Mouse (Mus musculus): Measurements from ENCODE around the gene Notch3. TPM values are rescaled to one million over a fixed set of nuclear protein-coding genes. Genes with fewer than 3 reads are reported as not detected.

The Notch3 gene
- total RNA-seq, 1 experiment from 2014 or later: not detected

DNA sequence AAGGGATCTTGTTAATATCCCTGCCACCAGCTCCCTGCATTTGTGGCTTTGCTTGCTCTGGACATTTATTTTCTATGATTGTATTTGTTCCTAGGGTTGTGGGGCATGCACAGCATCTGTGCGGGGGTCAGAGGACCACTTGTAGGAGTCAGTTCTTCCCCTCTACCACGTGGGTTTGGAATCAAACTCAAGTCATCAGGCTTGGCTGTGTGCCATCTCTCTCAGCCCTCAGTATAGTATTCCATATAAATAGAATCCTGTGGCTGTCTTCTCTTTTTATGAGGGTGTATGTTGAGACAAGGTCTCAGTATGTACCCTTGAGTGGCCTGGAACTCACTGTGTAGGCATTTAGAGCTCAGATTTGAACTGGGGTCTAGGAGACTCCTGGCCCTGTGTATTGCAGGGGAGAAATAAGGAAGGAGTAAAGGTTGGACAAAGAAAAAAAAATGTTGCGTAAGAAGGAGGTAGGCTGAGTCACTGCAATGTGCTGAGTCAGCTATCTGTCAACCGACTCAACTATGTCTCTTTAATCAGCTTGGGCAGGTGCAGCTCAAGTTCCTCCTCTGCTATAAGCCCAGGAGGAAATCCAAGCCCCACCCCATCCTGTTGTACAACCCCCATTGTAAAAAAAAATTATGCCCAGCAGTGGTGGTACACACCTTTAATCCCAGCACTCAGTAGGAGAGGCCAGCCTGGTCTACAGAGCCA lies 3.0 kb upstream of the Notch3 start:
- ATAC-seq (replicated peaks; ENCODE audit: insufficient number of reproducible peaks, low FRiP score, low TSS enrichment, poor library complexity, severe bottlenecking): no peak

DNA sequence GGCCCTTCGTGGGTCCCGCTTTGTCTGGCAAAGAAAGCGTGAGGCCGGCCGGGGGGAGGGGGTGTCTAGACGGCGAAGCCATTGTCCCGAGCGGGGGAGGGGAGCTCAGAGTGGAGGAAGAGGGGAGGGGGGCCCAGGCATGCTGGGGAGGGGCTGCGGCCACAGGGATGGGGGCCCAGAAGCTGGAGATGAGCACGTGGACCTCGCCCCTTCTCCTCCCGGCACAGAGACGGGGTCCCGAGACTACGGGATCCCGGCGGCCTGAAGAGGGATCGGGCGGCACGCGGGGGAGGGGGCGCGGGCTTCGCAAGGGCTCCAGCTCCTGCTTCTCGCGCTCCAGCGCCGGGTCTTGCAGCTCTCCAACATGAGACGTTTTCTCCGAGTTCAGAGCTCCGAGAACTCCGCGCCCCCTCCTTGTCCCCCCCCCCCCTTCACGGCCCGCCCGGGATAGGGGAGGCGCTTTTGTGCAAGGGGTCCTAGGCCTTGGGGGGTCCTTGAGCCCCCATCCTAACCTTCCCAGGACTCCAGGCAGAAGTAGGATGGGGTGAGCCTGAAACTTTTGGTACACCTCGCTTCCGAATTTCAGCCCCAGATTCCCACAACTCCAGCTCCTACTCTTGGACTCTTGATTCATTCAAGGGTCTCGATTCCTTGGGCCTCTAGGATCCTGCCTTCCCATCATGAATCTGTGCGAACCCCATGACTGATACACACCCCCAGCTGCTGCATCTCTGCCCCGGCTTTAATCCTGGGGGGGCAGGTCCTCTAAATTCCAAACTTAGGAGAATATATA lies 653 bp downstream of the Notch3 start:
- no peak for ATAC-seq (replicated peaks; ENCODE audit: insufficient number of reproducible peaks, low FRiP score, low TSS enrichment, poor library complexity, severe bottlenecking)

- ATAC-seq (replicated peaks; ENCODE audit: insufficient number of reproducible peaks, low FRiP score, low TSS enrichment, poor library complexity, severe bottlenecking): no peak
Observed at GRCm38 (mm10) chr17:32165266-32165802, 1.3 kb downstream of the Notch3 start.

GRCm38 (mm10) chr17:32164780-32165179 lies 1.9 kb downstream of the Notch3 start:
- no peak for ATAC-seq (replicated peaks; ENCODE audit: insufficient number of reproducible peaks, low FRiP score, low TSS enrichment, poor library complexity, severe bottlenecking)

- ATAC-seq (replicated peaks; ENCODE audit: insufficient number of reproducible peaks, low FRiP score, low TSS enrichment, poor library complexity, severe bottlenecking): peak; percentile 45; the same call in 1 of the 2 replicates
Observed at GRCm38 (mm10) chr17:32163910-32164650, 2.6 kb downstream of the Notch3 start.

- ATAC-seq (replicated peaks; ENCODE audit: insufficient number of reproducible peaks, low FRiP score, low TSS enrichment, poor library complexity, severe bottlenecking): no peak
Observed at GRCm38 (mm10) chr17:32162112-32162850, 4.4 kb downstream of the Notch3 start.

GRCm38 (mm10) chr17:32160882-32161281 lies 5.8 kb downstream of the Notch3 start:
- no peak for ATAC-seq (replicated peaks; ENCODE audit: insufficient number of reproducible peaks, low FRiP score, low TSS enrichment, poor library complexity, severe bottlenecking)

DNA sequence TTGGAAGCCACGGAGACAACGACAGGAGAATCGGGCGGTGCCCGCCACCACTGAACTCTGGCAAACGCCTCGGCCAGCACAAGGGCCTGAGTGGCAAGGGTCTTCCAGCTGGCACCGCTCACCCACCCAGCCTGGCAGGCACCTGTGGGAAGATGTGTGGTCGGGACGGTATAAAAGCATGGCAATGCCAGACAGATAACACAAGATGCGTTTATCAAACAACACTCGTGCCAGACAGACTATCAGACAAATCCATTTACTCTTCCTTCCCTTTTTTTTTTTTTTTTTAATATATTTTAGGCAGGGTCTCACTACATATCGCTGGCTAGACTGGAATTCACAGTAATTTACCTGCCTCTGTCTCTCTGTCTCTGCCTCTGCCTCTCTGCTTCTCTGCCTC lies 7.8 kb downstream of the Notch3 start:
- ATAC-seq (replicated peaks; ENCODE audit: insufficient number of reproducible peaks, low FRiP score, low TSS enrichment, poor library complexity, severe bottlenecking): no peak

DNA sequence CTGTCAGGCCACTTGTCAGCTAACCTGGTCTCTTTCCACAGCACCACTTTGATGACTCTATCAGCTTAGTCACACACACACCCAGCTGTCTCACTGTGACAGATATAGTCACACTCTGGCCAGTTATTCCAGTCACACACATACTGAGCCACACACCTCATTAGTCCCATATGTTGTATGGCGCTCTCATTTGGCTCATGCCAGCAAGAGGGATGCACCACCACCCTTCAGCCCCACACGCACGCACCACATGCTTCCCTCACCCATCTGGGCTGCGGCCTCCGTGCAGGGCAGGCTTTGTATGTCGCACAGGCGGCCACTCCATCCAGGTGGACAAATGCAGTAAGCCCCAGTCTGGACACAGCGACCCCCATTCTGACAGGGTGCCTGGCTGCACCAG lies 19.9 kb downstream of the Notch3 start:
- no peak for ATAC-seq (replicated peaks; ENCODE audit: insufficient number of reproducible peaks, low FRiP score, low TSS enrichment, poor library complexity, severe bottlenecking)

DNA sequence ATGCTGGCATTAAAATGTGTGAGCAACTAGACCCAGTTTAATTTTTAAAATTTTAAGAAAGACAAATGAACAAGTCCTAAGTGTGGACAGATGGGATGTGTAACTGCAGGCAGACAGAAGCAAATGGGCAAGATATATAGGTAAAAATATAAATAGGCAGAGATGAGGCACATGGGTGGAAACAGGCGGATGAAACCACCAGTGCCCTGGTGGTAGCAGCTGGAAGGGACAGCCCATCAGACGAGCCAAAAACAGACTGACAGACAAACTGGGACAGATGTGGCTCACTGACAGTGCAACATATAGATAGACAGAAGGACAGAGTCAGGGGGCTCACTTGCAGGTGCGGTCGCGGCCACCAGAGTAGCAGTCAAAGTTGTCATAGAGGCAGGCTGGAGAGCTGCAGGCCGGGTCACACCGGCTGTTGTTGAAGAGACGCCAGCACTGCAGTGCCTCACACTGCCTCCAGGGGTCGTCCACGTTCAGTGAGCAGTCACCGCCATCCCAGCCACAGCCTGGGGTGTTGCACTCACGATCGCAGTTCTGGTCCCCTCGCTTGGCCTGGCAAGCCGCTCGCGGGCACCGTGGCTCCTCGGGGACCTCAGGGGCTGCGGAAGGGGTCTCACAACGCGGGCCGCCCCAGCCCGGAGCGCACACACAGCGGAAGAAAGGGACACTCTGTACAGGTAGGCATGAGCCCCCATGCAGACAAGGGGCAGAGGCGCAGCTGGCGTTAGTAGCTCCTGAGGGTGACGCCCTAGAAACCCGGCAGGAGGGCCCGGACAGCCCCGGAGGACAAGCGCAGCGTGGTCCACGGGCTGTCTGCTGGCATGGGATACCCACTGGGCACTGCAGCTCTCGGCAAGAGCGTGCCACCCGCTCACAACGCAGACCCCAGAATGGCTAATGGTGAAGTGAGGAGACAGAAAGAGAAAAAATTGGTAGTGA lies 23.5 kb downstream of the Notch3 start:
- peak; percentile 90 for ATAC-seq (replicated peaks; ENCODE audit: insufficient number of reproducible peaks, low FRiP score, low TSS enrichment, poor library complexity, severe bottlenecking)

DNA sequence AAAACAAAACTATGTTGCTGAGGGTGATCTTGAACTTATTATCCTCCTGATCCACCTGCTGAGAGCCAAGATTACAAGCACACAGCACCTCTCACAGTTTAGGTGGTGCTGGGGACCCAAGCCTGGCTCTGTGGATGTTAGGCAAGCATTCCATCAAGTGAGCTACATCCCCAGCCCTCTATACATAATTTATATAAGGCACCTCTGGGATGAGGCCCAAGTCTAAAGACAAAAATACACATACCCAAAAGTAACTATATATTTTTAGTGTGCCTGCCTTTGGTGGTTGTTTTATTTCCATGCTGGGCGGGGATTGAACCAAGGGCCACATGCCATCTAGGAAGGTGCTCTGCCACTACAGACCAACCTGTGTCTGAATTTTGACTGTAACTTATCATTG lies 24.4 kb downstream of the Notch3 start:
- no peak for ATAC-seq (replicated peaks; ENCODE audit: insufficient number of reproducible peaks, low FRiP score, low TSS enrichment, poor library complexity, severe bottlenecking)

- no peak for ATAC-seq (replicated peaks; ENCODE audit: insufficient number of reproducible peaks, low FRiP score, low TSS enrichment, poor library complexity, severe bottlenecking)
Observed at GRCm38 (mm10) chr17:32133375-32133774, 33.3 kb downstream of the Notch3 start.

GRCm38 (mm10) chr17:32132087-32132486 lies 34.6 kb downstream of the Notch3 start:
- ATAC-seq (replicated peaks; ENCODE audit: insufficient number of reproducible peaks, low FRiP score, low TSS enrichment, poor library complexity, severe bottlenecking): no peak

GRCm38 (mm10) chr17:32130506-32130905 lies 36.1 kb downstream of the Notch3 start:
- ATAC-seq (replicated peaks; ENCODE audit: insufficient number of reproducible peaks, low FRiP score, low TSS enrichment, poor library complexity, severe bottlenecking): no peak

DNA sequence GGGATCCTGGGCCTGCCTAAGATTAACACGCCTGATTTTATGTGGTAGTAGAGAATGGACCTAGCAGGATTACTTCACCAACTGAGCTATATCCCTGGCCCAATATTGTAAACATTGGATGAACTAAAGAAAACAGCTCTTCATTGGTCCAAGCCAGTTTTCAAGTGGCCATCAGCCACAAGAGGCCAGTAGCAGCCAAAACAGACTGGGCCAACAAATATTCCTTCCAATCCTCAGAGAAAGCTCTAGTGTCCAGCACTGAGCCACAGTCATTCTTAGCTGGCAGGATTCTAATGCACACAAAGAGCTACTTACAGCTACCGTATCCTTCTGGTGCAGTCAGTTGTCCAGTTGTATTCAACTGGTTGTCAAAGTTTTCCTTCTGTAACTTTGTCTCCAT lies 39.5 kb downstream of the Notch3 start:
- ATAC-seq (replicated peaks; ENCODE audit: insufficient number of reproducible peaks, low FRiP score, low TSS enrichment, poor library complexity, severe bottlenecking): no peak

DNA sequence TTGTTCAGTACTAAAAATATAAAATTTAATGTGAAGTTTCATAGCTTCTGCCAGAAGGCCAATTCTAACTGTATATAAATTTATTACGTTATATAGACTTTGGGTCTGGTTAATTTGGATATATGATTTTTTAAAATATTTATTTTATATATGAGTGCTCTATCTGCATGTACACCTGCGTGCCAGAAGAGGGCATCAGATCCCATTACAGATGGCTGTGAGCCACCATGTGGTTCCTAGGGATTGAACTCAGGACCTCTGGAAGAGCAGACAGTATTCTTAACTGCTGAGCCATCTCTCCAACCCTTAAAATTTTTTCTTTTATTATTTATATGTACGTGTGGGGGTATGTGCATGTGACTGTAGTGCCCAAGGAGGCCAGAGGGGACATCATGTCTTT lies 41.2 kb downstream of the Notch3 start:
- ATAC-seq (replicated peaks; ENCODE audit: insufficient number of reproducible peaks, low FRiP score, low TSS enrichment, poor library complexity, severe bottlenecking): no peak

DNA sequence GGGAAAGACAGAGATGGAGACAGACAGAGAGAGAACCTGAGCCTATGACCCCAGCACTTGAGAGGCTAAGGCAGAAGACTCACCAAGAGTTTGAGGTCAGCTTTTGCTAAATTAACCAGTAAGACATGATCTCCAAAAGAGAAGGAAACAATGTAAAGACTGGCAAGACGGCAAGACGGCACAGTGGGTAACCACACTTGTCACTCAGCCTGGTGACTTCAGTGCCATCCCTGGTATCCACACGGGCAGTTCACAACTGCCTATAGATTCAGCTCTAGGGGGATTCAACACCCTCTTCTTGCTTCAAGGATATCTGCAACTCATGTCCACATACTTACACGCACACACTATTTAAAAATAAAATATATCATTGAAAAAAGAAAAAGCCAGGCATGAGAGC lies 43.1 kb downstream of the Notch3 start:
- no peak for ATAC-seq (replicated peaks; ENCODE audit: insufficient number of reproducible peaks, low FRiP score, low TSS enrichment, poor library complexity, severe bottlenecking)

DNA sequence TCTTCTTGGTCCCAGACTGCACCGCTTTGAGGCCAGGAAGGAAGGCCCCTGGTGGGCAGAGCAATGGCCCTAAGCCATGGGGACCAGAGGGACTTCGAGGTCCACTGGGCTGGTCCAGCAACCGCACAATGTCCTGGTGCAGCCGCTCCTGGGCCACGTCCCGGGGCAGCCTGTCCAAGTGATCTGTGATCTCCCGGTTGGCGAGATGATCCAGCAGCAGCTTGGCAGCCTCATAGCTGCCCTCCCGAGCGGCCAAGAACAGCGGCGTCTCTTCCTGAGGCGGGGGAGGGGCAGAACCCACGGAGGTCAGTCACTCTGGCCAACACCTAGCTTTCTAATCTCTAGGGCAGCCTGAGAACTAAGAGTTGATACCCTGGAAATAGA lies 44.1 kb downstream of the Notch3 start:
- ATAC-seq (replicated peaks; ENCODE audit: insufficient number of reproducible peaks, low FRiP score, low TSS enrichment, poor library complexity, severe bottlenecking): no peak
